9 mouse cellular contexts compared by ENCODE assay signal in the genomic region with DNA sequence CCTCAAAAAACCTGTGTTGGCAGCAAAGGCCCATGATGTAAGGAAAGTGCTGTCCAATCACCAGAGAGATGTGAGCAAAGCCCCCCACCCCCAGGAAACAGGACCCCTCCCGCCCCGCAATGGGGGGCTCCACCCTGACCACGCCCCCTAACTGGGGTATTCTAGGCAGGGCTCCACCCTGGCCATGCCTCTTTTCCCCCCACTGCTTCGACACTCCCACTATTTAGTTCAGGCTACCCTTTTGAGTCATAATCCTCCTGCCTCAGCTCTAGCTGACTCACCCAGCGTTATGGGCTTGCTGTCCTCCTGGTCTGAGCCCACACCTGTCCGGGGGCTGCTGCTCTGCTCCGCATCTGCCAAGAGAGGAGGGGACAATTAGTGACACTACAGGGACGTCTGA. TPM values are rescaled to one million over a fixed set of nuclear protein-coding genes. Genes with fewer than 3 reads are reported as not detected.
A peak's percentile ranks its signal among the peaks of the same experiment; 100 is the strongest.
DNase-seq lines count a peak whose midpoint lies in the region; TF ChIP-seq lines count a peak whose summit lies in the region.
"Had no signal": no experiment of that assay in that cellular context is flagged by ENCODE, and none has a peak within 500 bp of the region (broad histone marks: within the 10 kb centered on the region; RNA-seq: fewer than 3 reads in every experiment).

No protein-coding gene starts in this region.

- H3K4me1 ChIP-seq in heart, embryonic 10.5 days, result peaks cover 93% of the 10 kb centered on the region
- H3K4me1 ChIP-seq in spleen, adult 2 months (ENCODE audit: control insufficient read depth, insufficient read depth, insufficient read length), result peaks cover 30% of the 10 kb centered on the region
- peaks cover 96% of the 10 kb centered on the region for H3K4me1 ChIP-seq in limb, embryonic 10.5 days

- peaks cover 20% of the 10 kb centered on the region for H3K36me3 ChIP-seq in heart, embryonic 10.5 days
- peaks cover 5% of the 10 kb centered on the region; the same call in 1 of the 2 replicates for H3K36me3 ChIP-seq in spleen, adult 2 months (ENCODE audit: control insufficient read depth, insufficient read depth, low read length)
- H3K36me3 ChIP-seq in limb, embryonic 10.5 days, result peaks cover 17% of the 10 kb centered on the region

- no peaks in the 10 kb centered on the region for H3K9me3 ChIP-seq in heart, embryonic 10.5 days
- H3K9me3 ChIP-seq in limb, embryonic 10.5 days (replicated peaks), result no peaks in the 10 kb centered on the region

- H3K4me3 ChIP-seq in heart, embryonic 10.5 days, result peak overlapping the region; percentile 54
- H3K4me3 ChIP-seq in spleen, adult 2 months (ENCODE audit: extremely low read depth, insufficient read depth, insufficient read length), result no peak overlapping the region
- peak overlapping the region; percentile 42 for H3K4me3 ChIP-seq in limb, embryonic 10.5 days

- no peak for TF ChIP-seq POLR2A in spleen, adult 2 months (IDR thresholded peaks at IDR 0.05; ENCODE audit: low read depth, low read length)

- H3K27me3 ChIP-seq in heart, embryonic 10.5 days (ENCODE audit: insufficient read depth, poor library complexity, severe bottlenecking), result peaks cover 45% of the 10 kb centered on the region
- H3K27me3 ChIP-seq in spleen, adult 2 months (ENCODE audit: control insufficient read depth, insufficient read depth, low read length), result no peaks in the 10 kb centered on the region
- peaks cover 43% of the 10 kb centered on the region for H3K27me3 ChIP-seq in limb, embryonic 10.5 days (ENCODE audit: low read depth, poor library complexity, severe bottlenecking)
- H3K27me3 ChIP-seq: Patski had no signal

- WGBS in heart, embryonic 10.5 days, result 21% methylated on average over 8 of the region's 8 CpGs
- WGBS in spleen, adult 2 months, result 45% methylated on average over 8 of the region's 8 CpGs
- WGBS in limb, embryonic 10.5 days, result 15% methylated on average over 8 of the region's 8 CpGs

- peak overlapping the region; percentile 86 for H3K27ac ChIP-seq in heart, embryonic 10.5 days
- peak overlapping the region; percentile 26; the same call in 1 of the 2 replicates for H3K27ac ChIP-seq in spleen, adult 2 months (ENCODE audit: insufficient read depth, low read length)
- H3K27ac ChIP-seq in limb, embryonic 10.5 days, result peak overlapping the region; percentile 80

- TF ChIP-seq CTCF in spleen, adult 2 months (IDR thresholded peaks at IDR 0.05; ENCODE audit: extremely low read depth, insufficient read depth, insufficient read length, insufficient replicate concordance), result no peak

- no peak for DNase-seq in heart, embryonic 10.5 days (ENCODE audit: low spot score)
- no peak for DNase-seq in heart, adult 11 months
- DNase-seq in spleen, adult 2 months (ENCODE audit: low read depth in 1 of 2, low spot score in 2 of 2), result no peak
- no peak for DNase-seq in spleen, postnatal 10 days (ENCODE audit: low spot score in 2 of 2)
- no peak for DNase-seq in limb, embryonic 10.5 days (ENCODE audit: low spot score)
- peak; percentile 58 for DNase-seq in testis, postnatal 10 days (ENCODE audit: low spot score)
- no peak for DNase-seq in layer of hippocampus, adult 9-10 months (ENCODE audit: low spot score)
- DNase-seq in frontal cortex, postnatal 10 days (ENCODE audit: low spot score in 2 of 2), result no peak

RNA-seq across cellular contexts. Expression of a gene that starts 16.5 kb away (rescaled TPM):
- 3.4 and 4.0 TPM in 2 replicates for polyA plus RNA-seq in heart, embryonic 10.5 days (2016; fragmentation: Nextera tagmentation; extraction: Ambion mirVana)
- polyA plus RNA-seq in spleen, adult 2 months (2012; rRNA removed), result 18.3 and 22.9 TPM in 2 replicates
- 1.9 and 2.9 TPM in 2 replicates for polyA plus RNA-seq in limb, embryonic 10.5 days (2016; fragmentation: Nextera tagmentation; extraction: Ambion mirVana)

RNA-seq across cellular contexts. Expression of a gene that starts 20.5 kb away (rescaled TPM):
- 1.1 and 1.7 TPM in 2 replicates for polyA plus RNA-seq in heart, embryonic 10.5 days (2016; fragmentation: Nextera tagmentation; extraction: Ambion mirVana)
- polyA plus RNA-seq in spleen, adult 2 months (2012; rRNA removed), result 2.9 and 6.4 TPM in 2 replicates
- polyA plus RNA-seq in limb, embryonic 10.5 days (2016; fragmentation: Nextera tagmentation; extraction: Ambion mirVana), result 1.4 and 1.5 TPM in 2 replicates

RNA-seq across cellular contexts. Expression of a gene that starts 25.1 kb away (rescaled TPM):
- 2.2 and 3.1 TPM in 2 replicates for polyA plus RNA-seq in heart, embryonic 10.5 days (2016; fragmentation: Nextera tagmentation; extraction: Ambion mirVana)
- polyA plus RNA-seq in spleen, adult 2 months (2012; rRNA removed), result 2.3 and 2.9 TPM in 2 replicates
- polyA plus RNA-seq in limb, embryonic 10.5 days (2016; fragmentation: Nextera tagmentation; extraction: Ambion mirVana), result 3.8 and 4.2 TPM in 2 replicates

RNA-seq across cellular contexts. Expression of a gene that starts 25.1 kb away (rescaled TPM):
- polyA plus RNA-seq in heart, embryonic 10.5 days (2016; fragmentation: Nextera tagmentation; extraction: Ambion mirVana), result 100 and 105 TPM in 2 replicates
- polyA plus RNA-seq in spleen, adult 2 months (2012; rRNA removed), result 47.9 and 71.7 TPM in 2 replicates
- polyA plus RNA-seq in limb, embryonic 10.5 days (2016; fragmentation: Nextera tagmentation; extraction: Ambion mirVana), result 101 and 115 TPM in 2 replicates

RNA-seq across cellular contexts. Expression of a gene that starts 31.0 kb away (rescaled TPM):
- polyA plus RNA-seq in heart, embryonic 10.5 days (2016; fragmentation: Nextera tagmentation; extraction: Ambion mirVana), result 105 and 117 TPM in 2 replicates
- polyA plus RNA-seq in spleen, adult 2 months (2012; rRNA removed), result 127 and 128 TPM in 2 replicates
- polyA plus RNA-seq in limb, embryonic 10.5 days (2016; fragmentation: Nextera tagmentation; extraction: Ambion mirVana), result 134 and 148 TPM in 2 replicates

Comparison
In these comparisons a context has a peak if more than half of its experiments do, and no peak if none do; other contexts are left out.
1. H3K27ac ChIP-seq: peak in every context shown above with its lines; median percentile 86 in heart, embryonic 10.5 days; 80 in limb, embryonic 10.5 days; 26 in spleen, adult 2 months.